Mouse (Mus musculus) midbrain, embryonic 16.5 days (tissue): ENCODE measurements around the gene Atxn7l1. TPM values are rescaled to one million over a fixed set of nuclear protein-coding genes. Genes with fewer than 3 reads are reported as not detected.

Experiments used
- ATAC-seq: fragments of 200-750 bp; cut with Nextera tagmentation; 2 replicates; pipeline ENCODE4 v1.8.0; 2017; ENCODE audit warnings: moderate TSS enrichment
- H3K27ac ChIP-seq: fragments of 300-500 bp; sonication (generic); 2 replicates; pipeline ENCODE4 v1.5.1; 2014; ENCODE audit warnings: mild to moderate bottlenecking, low read length, mixed read lengths
- H3K27me3 ChIP-seq: fragments of 300-500 bp; sonication (generic); 2 replicates; pipeline ENCODE4 v1.6.1; 2014; ENCODE audit warnings: low read depth, low read length, mixed read lengths; ENCODE audit not compliant: control insufficient read depth, insufficient read depth
- H3K36me3 ChIP-seq: fragments of 300-500 bp; sonication (generic); 2 replicates; pipeline ENCODE4 v1.6.1; 2014; ENCODE audit warnings: mild to moderate bottlenecking, low read length, moderate library complexity, mixed read lengths; ENCODE audit not compliant: control insufficient read depth, insufficient read depth
- H3K4me1 ChIP-seq: fragments of 300-500 bp; sonication (generic); 2 replicates; pipeline ENCODE4 v1.6.1; 2014; ENCODE audit warnings: mild to moderate bottlenecking, low read length, mixed read lengths; ENCODE audit not compliant: control insufficient read depth, insufficient read depth
- H3K4me2 ChIP-seq: fragments of 300-500 bp; sonication (generic); 2 replicates; pipeline ENCODE4 v1.6.1; 2014; ENCODE audit warnings: mild to moderate bottlenecking, low read length, mixed read lengths
- H3K4me3 ChIP-seq: fragments of 300-500 bp; sonication (generic); 2 replicates; pipeline ENCODE4 v1.5.1; 2014; ENCODE audit warnings: low read depth, mild to moderate bottlenecking, low read length, moderate library complexity, mixed read lengths
- H3K9ac ChIP-seq: fragments of 300-500 bp; sonication (generic); 2 replicates; pipeline ENCODE4 v1.6.1; 2014; ENCODE audit warnings: low read depth, low read length, mixed read lengths
- H3K9me3 ChIP-seq: fragments of 300-500 bp; sonication (generic); replicated peaks from 2 replicates; pipeline ENCODE4 v1.6.1; 2014; ENCODE audit warnings: mild to moderate bottlenecking, low read length, mixed read lengths; ENCODE audit not compliant: control insufficient read depth, poor library complexity, severe bottlenecking
- WGBS: fragments of 180-500 bp; shearing (Covaris S2); extraction: QIAGEN DNeasy Blood & Tissue Kit; methylation state at CpG from one replicate; pipeline ENCODE4 v1.1.7; 2014; 5-methylcytosine and 5-hydroxymethylcytosine counted together
- polyA plus RNA-seq: library from polyadenylated mRNA; unstranded; fragments of >200 nt; fragmentation: Nextera tagmentation; extraction: Ambion mirVana; gene quantifications from 2 replicates; pipeline ENCODE4 v1.2.1, GENCODE M21; 2015

The Atxn7l1 gene
- polyA plus RNA-seq, 1 experiment from 2014 or later = 25.0 TPM

GRCm38 (mm10) chr12:33244132-33244875 lies 96.8 kb downstream of the Atxn7l1 start:
- peaks cover 27% of the 10 kb centered on the region for H3K4me1 ChIP-seq
- ATAC-seq = peak; percentile 77
- H3K27ac ChIP-seq = no peak overlapping the region; the same call in 1 of the 2 replicates
- peak overlapping the region; percentile 30; the same call in 1 of the 2 replicates for H3K9ac ChIP-seq
- no peak overlapping the region for H3K4me3 ChIP-seq
- H3K27me3 ChIP-seq = no peaks in the 10 kb centered on the region
- no peaks in the 10 kb centered on the region for H3K36me3 ChIP-seq
- WGBS = 57% methylated on average over 15 of the region's 15 CpGs
- H3K9me3 ChIP-seq = peaks cover 3% of the 10 kb centered on the region; the same call in 1 of the 2 replicates
- H3K4me2 ChIP-seq = 0 out of 2 replicates have a peak overlapping the region, but pooled peaks have one; percentile 2

- Histone ChIP-seq H3K4me1 (peaks cover 27% of the 10 kb centered on the region), H3K27me3 (no peaks in the 10 kb centered on the region), H3K36me3 (no peaks in the 10 kb centered on the region; the same call in 1 of the 2 replicates), H3K9me3 (peaks cover under 1% of the 10 kb centered on the region; the same call in 1 of the 2 replicates), H3K9ac (no peak overlapping the region), H3K4me2 (no peak overlapping the region), H3K4me3 (no peak overlapping the region), H3K27ac (no peak overlapping the region)
- no peak for ATAC-seq
- 74% methylated on average over 4 of the region's 4 CpGs for WGBS
Measured at GRCm38 (mm10) chr12:33245455-33245854, 98.0 kb downstream of the Atxn7l1 start.

- Histone ChIP-seq H3K36me3 (no peaks in the 10 kb centered on the region; the same call in 1 of the 2 replicates), H3K4me3 (no peak overlapping the region), H3K27ac (no peak overlapping the region), H3K4me1 (peaks cover 27% of the 10 kb centered on the region), H3K4me2 (no peak overlapping the region), H3K9ac (no peak overlapping the region), H3K27me3 (no peaks in the 10 kb centered on the region), H3K9me3 (no peaks in the 10 kb centered on the region)
- ATAC-seq = no peak
- WGBS = 45% methylated on average over 8 of the region's 8 CpGs
Measured at GRCm38 (mm10) chr12:33246878-33247277, 99.4 kb downstream of the Atxn7l1 start.

GRCm38 (mm10) chr12:33250197-33250596 lies 102.7 kb downstream of the Atxn7l1 start:
- no peak overlapping the region for H3K4me3 ChIP-seq
- H3K4me1 ChIP-seq = peaks cover 31% of the 10 kb centered on the region
- no peak overlapping the region for H3K27ac ChIP-seq
- WGBS = 94% methylated on average over 5 of the region's 6 CpGs
- H3K27me3 ChIP-seq = no peaks in the 10 kb centered on the region
- H3K36me3 ChIP-seq = no peaks in the 10 kb centered on the region; the same call in 1 of the 2 replicates
- H3K4me2 ChIP-seq = no peak overlapping the region
- no peak for ATAC-seq
- no peak overlapping the region for H3K9ac ChIP-seq
- H3K9me3 ChIP-seq = no peaks in the 10 kb centered on the region

GRCm38 (mm10) chr12:33251399-33251798 lies 103.9 kb downstream of the Atxn7l1 start:
- Histone ChIP-seq H3K27ac (no peak overlapping the region), H3K27me3 (no peaks in the 10 kb centered on the region), H3K4me1 (peaks cover 30% of the 10 kb centered on the region), H3K36me3 (no peaks in the 10 kb centered on the region; the same call in 1 of the 2 replicates), H3K4me2 (no peak overlapping the region), H3K9ac (no peak overlapping the region), H3K9me3 (no peaks in the 10 kb centered on the region), H3K4me3 (no peak overlapping the region)
- 51% methylated on average over 8 of the region's 8 CpGs for WGBS
- no peak for ATAC-seq

- Histone ChIP-seq H3K9me3 (no peaks in the 10 kb centered on the region), H3K9ac (no peak overlapping the region), H3K4me3 (no peak overlapping the region), H3K27me3 (no peaks in the 10 kb centered on the region), H3K4me1 (peaks cover 24% of the 10 kb centered on the region), H3K4me2 (no peak overlapping the region), H3K36me3 (no peaks in the 10 kb centered on the region; the same call in 1 of the 2 replicates), H3K27ac (peak overlapping the region; percentile 18; the same call in 1 of the 2 replicates)
- ATAC-seq = no peak
- WGBS = 80% methylated on average over 6 of the region's 6 CpGs
Measured at GRCm38 (mm10) chr12:33252621-33253020, 105.1 kb downstream of the Atxn7l1 start.

- H3K27me3 ChIP-seq = no peaks in the 10 kb centered on the region
- no peak overlapping the region for H3K4me3 ChIP-seq
- H3K4me1 ChIP-seq = peaks cover 24% of the 10 kb centered on the region
- no peaks in the 10 kb centered on the region for H3K9me3 ChIP-seq
- H3K9ac ChIP-seq = 0 out of 2 replicates have a peak overlapping the region, but pooled peaks have one; percentile 22
- peak; percentile 25; the same call in 1 of the 2 replicates for ATAC-seq
- peaks cover under 1% of the 10 kb centered on the region; the same call in 1 of the 2 replicates for H3K36me3 ChIP-seq
- 20% methylated on average over 9 of the region's 9 CpGs for WGBS
- peak overlapping the region; percentile 18 for H3K27ac ChIP-seq
- H3K4me2 ChIP-seq = no peak overlapping the region
Measured at GRCm38 (mm10) chr12:33253206-33253605, 105.7 kb downstream of the Atxn7l1 start.

GRCm38 (mm10) chr12:33255256-33255655 lies 107.8 kb downstream of the Atxn7l1 start:
- ATAC-seq = no peak
- no peak overlapping the region for H3K4me3 ChIP-seq
- H3K9ac ChIP-seq = no peak overlapping the region
- 93% methylated on average over 2 of the region's 2 CpGs for WGBS
- 0 out of 2 replicates have a peak, but pooled peaks cover 2% of the 10 kb centered on the region for H3K36me3 ChIP-seq
- peaks cover 24% of the 10 kb centered on the region for H3K4me1 ChIP-seq
- H3K27me3 ChIP-seq = no peaks in the 10 kb centered on the region
- H3K4me2 ChIP-seq = no peak overlapping the region
- H3K9me3 ChIP-seq = no peaks in the 10 kb centered on the region
- H3K27ac ChIP-seq = no peak overlapping the region

- H3K4me3 ChIP-seq = no peak overlapping the region
- H3K9ac ChIP-seq = no peak overlapping the region
- H3K4me2 ChIP-seq = no peak overlapping the region
- H3K27me3 ChIP-seq = no peaks in the 10 kb centered on the region
- peaks cover 24% of the 10 kb centered on the region for H3K4me1 ChIP-seq
- no peak for ATAC-seq
- WGBS = 96% methylated on average over 6 of the region's 6 CpGs
- H3K9me3 ChIP-seq = no peaks in the 10 kb centered on the region
- 0 out of 2 replicates have a peak, but pooled peaks cover 2% of the 10 kb centered on the region for H3K36me3 ChIP-seq
- H3K27ac ChIP-seq = no peak overlapping the region
Measured at GRCm38 (mm10) chr12:33256426-33256825, 108.9 kb downstream of the Atxn7l1 start.
